Mouse (Mus musculus): ENCODE results near the gene Hmgb1. TPM values are rescaled to one million over a fixed set of nuclear protein-coding genes. Genes with fewer than 3 reads are reported as not detected.

The Hmgb1 gene
- polyA plus RNA-seq, 2 experiments = 577 to 1,456 TPM

- H3K4me1 ChIP-seq (ENCODE audit: control insufficient read depth, insufficient read depth, low read length) = peaks cover 8% of the 10 kb centered on the region
- peaks cover 65% of the 10 kb centered on the region for H3K36me3 ChIP-seq (ENCODE audit: control insufficient read depth, insufficient read depth, low read length)
- H3K9ac ChIP-seq (ENCODE audit: low read depth, low read length, severe bottlenecking) = no peak overlapping the region
- no peak overlapping the region for H3K4me2 ChIP-seq (replicated peaks; ENCODE audit: low read depth, low read length, severe bottlenecking)
- DNase-seq (ENCODE audit: low spot score) = no peak
- ATAC-seq (ENCODE audit: low FRiP score, low read depth) = no peak
- H3K27me3 ChIP-seq (ENCODE audit: control insufficient read depth, insufficient read depth, low read length) = no peaks in the 10 kb centered on the region
- no peak overlapping the region for H3K4me3 ChIP-seq (replicated peaks; ENCODE audit: low read length)
- 85% methylated on average over 1 of the region's 1 CpGs for WGBS
- TF ChIP-seq POLR2A (IDR thresholded peaks at IDR 0.05; ENCODE audit: borderline replicate concordance, extremely low read depth, insufficient read depth, insufficient read length) = no peak
- no peaks in the 10 kb centered on the region for H3K9me3 ChIP-seq (ENCODE audit: control insufficient read depth, low read length)
- no peak overlapping the region for H3K27ac ChIP-seq (replicated peaks; ENCODE audit: low read depth, low read length)
Measured at GRCm38 (mm10) chr5:149190160-149190559, 5.9 kb upstream of the Hmgb1 start.

- Histone ChIP-seq H3K27me3 (ENCODE audit: control insufficient read depth, insufficient read depth, low read length) (no peaks in the 10 kb centered on the region), H3K4me1 (ENCODE audit: control insufficient read depth, insufficient read depth, low read length) (peaks cover 13% of the 10 kb centered on the region), H3K36me3 (ENCODE audit: control insufficient read depth, insufficient read depth, low read length) (peaks cover 25% of the 10 kb centered on the region), H3K4me2 (replicated peaks; ENCODE audit: low read depth, low read length, severe bottlenecking) (peak overlapping the region; percentile 64), H3K4me3 (replicated peaks; ENCODE audit: low read length) (peak overlapping the region; percentile 64), H3K27ac (replicated peaks; ENCODE audit: low read depth, low read length) (no peak overlapping the region), H3K9ac (ENCODE audit: low read depth, low read length, severe bottlenecking) (peak overlapping the region; percentile 72; the same call in 1 of the 2 replicates), H3K9me3 (ENCODE audit: control insufficient read depth, low read length) (no peaks in the 10 kb centered on the region)
- DNase-seq (ENCODE audit: low spot score) (no peak), ATAC-seq (ENCODE audit: low FRiP score, low read depth) (no peak)
- no peak for TF ChIP-seq POLR2A (IDR thresholded peaks at IDR 0.05; ENCODE audit: borderline replicate concordance, extremely low read depth, insufficient read depth, insufficient read length)
- WGBS = 72% methylated on average over 3 of the region's 3 CpGs
Measured at GRCm38 (mm10) chr5:149185806-149186205, 1.5 kb upstream of the Hmgb1 start.

DNA sequence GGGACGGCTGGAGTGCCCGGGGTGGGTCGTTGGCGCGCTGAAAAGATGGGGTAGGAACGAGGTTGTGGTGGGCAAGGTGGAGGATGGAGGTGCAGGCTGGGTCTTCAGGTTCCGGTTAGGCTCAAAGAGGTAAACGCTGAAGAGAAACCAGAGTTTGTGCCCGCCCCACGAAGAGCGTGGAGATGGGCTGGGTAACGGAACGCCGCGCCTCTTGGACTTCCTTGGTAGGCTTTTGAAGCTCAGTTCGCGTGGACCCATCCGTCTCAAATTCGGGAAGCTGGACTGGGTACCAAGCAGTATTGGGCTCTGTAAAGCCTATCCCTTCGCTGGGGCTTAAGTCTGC is 526 bp upstream of the Hmgb1 start:
- H3K9me3 ChIP-seq (ENCODE audit: control insufficient read depth, low read length) = no peaks in the 10 kb centered on the region
- ATAC-seq (ENCODE audit: low FRiP score, low read depth) = no peak

DNA sequence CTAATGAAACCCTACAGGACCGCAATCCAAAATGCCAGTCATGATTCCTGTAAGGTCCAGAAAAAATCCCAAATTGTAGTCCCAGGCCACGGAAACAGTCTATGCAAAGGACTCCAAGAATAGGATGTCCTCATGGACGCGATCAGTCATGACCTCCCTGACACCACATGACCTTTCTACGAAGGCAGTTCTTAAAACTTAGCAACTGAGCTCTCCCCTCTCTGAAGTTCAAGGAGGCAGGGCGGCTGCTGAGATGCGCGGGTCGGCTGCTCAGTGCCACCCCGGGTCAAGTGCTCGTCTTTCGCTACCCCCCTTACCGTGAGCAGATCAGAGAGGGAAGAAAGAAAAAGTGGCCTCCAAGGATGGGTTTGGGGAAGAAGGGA is 577 bp downstream of the Hmgb1 start:
- H3K4me1 ChIP-seq (ENCODE audit: control insufficient read depth, insufficient read depth, low read length) = peaks cover 13% of the 10 kb centered on the region
- H3K9ac ChIP-seq (ENCODE audit: low read depth, low read length, severe bottlenecking) = peak overlapping the region; percentile 90
- peak overlapping the region; percentile 64 for H3K4me3 ChIP-seq (replicated peaks; ENCODE audit: low read length)
- peak; percentile 42 for ATAC-seq (ENCODE audit: low FRiP score, low read depth)
- WGBS = 0% methylated on average over 13 of the region's 13 CpGs
- DNase-seq (ENCODE audit: low spot score) = peak; percentile 62
- no peaks in the 10 kb centered on the region for H3K9me3 ChIP-seq (ENCODE audit: control insufficient read depth, low read length)
- no peaks in the 10 kb centered on the region for H3K27me3 ChIP-seq (ENCODE audit: control insufficient read depth, insufficient read depth, low read length)
- peak overlapping the region; percentile 98 for H3K27ac ChIP-seq (replicated peaks; ENCODE audit: low read depth, low read length)
- no peak for TF ChIP-seq POLR2A (IDR thresholded peaks at IDR 0.05; ENCODE audit: borderline replicate concordance, extremely low read depth, insufficient read depth, insufficient read length)
- peaks cover 5% of the 10 kb centered on the region for H3K36me3 ChIP-seq (ENCODE audit: control insufficient read depth, insufficient read depth, low read length)
- peak overlapping the region; percentile 69 for H3K4me2 ChIP-seq (replicated peaks; ENCODE audit: low read depth, low read length, severe bottlenecking)

More for the DNA sequence above, 526 bp upstream of the Hmgb1 start:
- peak overlapping the region; percentile 64 for H3K4me2 ChIP-seq (replicated peaks; ENCODE audit: low read depth, low read length, severe bottlenecking)
- peak overlapping the region; percentile 72 for H3K9ac ChIP-seq (ENCODE audit: low read depth, low read length, severe bottlenecking)
- H3K36me3 ChIP-seq (ENCODE audit: control insufficient read depth, insufficient read depth, low read length) = peaks cover 15% of the 10 kb centered on the region
- H3K27ac ChIP-seq (replicated peaks; ENCODE audit: low read depth, low read length) = peak overlapping the region; percentile 83
- TF ChIP-seq POLR2A (IDR thresholded peaks at IDR 0.05; ENCODE audit: borderline replicate concordance, extremely low read depth, insufficient read depth, insufficient read length) = no peak
- no peak for DNase-seq (ENCODE audit: low spot score)
- H3K27me3 ChIP-seq (ENCODE audit: control insufficient read depth, insufficient read depth, low read length) = no peaks in the 10 kb centered on the region
- H3K4me1 ChIP-seq (ENCODE audit: control insufficient read depth, insufficient read depth, low read length) = peaks cover 13% of the 10 kb centered on the region
- WGBS = 0% methylated on average over 20 of the region's 20 CpGs
- peak overlapping the region; percentile 64 for H3K4me3 ChIP-seq (replicated peaks; ENCODE audit: low read length)

GRCm38 (mm10) chr5:149183122-149183521 is 1.2 kb downstream of the Hmgb1 start:
- peak overlapping the region; percentile 69 for H3K4me2 ChIP-seq (replicated peaks; ENCODE audit: low read depth, low read length, severe bottlenecking)
- peak overlapping the region; percentile 90 for H3K9ac ChIP-seq (ENCODE audit: low read depth, low read length, severe bottlenecking)
- peaks cover 3% of the 10 kb centered on the region; the same call in 1 of the 2 replicates for H3K36me3 ChIP-seq (ENCODE audit: control insufficient read depth, insufficient read depth, low read length)
- H3K4me3 ChIP-seq (replicated peaks; ENCODE audit: low read length) = peak overlapping the region; percentile 64
- ATAC-seq (ENCODE audit: low FRiP score, low read depth) (no peak), DNase-seq (ENCODE audit: low spot score) (no peak)
- H3K9me3 ChIP-seq (ENCODE audit: control insufficient read depth, low read length) = no peaks in the 10 kb centered on the region
- no peak for TF ChIP-seq POLR2A (IDR thresholded peaks at IDR 0.05; ENCODE audit: borderline replicate concordance, extremely low read depth, insufficient read depth, insufficient read length)
- H3K27ac ChIP-seq (replicated peaks; ENCODE audit: low read depth, low read length) = peak overlapping the region; percentile 98; the same call in 1 of the 2 replicates
- WGBS = 12% methylated on average over 1 of the region's 1 CpGs
- no peaks in the 10 kb centered on the region for H3K27me3 ChIP-seq (ENCODE audit: control insufficient read depth, insufficient read depth, low read length)
- H3K4me1 ChIP-seq (ENCODE audit: control insufficient read depth, insufficient read depth, low read length) = peaks cover 13% of the 10 kb centered on the region

All from limb, embryonic 14.5 days (tissue).